Mouse (Mus musculus) adrenal gland, postnatal 0 days (tissue): ENCODE data around the gene Pitpnm2. TPM values are rescaled to one million over a fixed set of nuclear protein-coding genes. Genes with fewer than 3 reads are reported as not detected.

Source experiments
- polyA plus RNA-seq: library from polyadenylated mRNA; unstranded; fragments of >200 nt; fragmentation: Nextera tagmentation; extraction: Ambion mirVana; gene quantifications from 2 replicates; pipeline ENCODE4 v1.2.1, GENCODE M21; 2015

Pitpnm2 gene
- polyA plus RNA-seq: 3.2 and 3.3 TPM in 2 replicates

DNA sequence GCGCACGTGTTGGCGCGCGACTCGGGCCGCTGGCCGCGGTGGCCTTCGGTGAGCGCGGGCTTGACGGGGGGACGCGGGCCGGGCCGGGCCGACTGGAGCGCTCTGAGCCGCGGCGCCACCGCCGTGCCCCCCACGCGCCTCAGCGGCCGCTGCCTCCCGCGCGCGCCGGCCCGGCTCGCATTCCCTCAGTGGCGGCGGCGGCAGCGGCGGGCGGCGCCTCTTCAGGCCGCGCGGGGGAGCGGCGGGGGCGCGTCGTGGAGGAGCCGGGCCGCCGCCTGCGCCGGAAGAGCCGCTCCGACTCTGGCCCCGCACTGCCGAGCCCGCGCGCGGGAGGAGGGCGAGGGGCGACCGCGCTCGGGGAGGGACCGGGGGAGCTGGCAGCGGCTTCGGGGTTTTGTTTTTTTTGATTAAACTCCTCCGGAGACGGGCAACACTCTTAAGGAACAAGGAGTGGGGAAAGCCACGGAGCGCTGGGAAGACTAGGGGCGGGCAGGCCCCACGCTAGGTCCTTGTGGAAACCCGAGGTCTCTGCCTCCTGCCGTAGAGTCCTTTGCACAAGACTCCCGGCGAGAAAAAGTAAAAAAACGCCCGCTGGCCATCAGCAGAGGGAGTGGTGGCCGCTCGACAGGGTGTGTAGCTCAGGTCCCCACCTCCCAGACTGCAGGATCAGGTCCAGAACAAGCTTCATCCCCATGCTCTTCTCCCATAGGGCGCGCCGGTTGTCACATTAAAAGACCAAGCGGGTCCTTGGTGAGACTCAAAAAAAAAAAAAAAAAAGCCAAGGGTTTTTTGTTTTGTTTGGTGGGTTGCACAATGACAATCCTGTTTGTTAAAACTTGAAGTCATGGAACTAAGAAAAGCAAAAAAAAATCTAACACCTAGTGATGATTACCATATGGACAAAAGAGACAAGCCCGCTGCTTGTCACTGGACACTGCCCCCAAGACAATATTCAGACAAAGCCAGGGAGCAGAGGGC is at the start of gene Pitpnm2:
Gene Pitpnm2, minus strand, starts transcription at position 147 of the 978 bp plus-strand sequence.

DNA sequence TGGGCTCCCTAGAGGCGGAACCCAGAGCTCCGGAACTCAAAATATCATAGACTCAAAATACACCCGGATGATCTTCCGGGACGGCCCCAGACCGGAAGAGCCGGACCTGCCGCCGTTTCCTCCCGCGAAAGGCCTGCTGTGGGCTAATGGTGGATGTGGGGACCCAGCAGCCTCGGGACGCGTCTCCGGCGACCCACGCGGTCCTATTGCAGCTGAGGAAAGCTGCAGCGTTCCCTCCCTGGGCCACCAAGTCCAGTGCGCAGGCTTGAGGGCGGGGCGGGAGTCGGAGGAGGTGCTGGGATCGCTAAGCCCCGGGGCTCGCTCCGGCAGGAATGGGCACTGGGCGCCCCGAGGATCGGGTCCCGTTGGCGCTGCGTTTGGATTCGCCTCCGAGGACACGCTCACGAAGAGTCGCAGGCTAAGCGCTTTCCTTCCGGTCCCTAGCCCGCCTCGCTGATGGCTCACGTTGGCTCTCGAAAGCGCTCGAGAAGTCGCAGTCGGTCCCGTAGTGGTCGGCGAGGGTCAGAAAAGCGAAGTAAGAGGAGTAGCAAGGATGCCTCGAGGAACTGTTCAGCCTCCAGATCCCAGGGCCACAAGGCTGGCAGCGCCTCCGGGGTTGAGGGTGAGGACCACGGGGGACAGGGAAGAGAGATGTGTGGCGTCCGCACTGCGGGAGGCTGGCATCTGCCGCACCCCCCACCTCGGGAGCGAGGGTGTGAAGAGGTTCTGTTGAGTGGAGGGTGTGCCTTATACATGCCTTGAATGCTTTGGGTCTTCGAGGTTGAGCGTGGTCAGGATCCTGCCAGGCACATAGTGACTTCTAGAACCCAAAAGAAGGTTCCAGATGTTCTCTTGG is 133.3 kb downstream of the Pitpnm2 start, which contains the start of gene Arl6ip4:
Gene Arl6ip4, plus strand, starts transcription at position 100 of the 856 bp plus-strand sequence.

DNA sequence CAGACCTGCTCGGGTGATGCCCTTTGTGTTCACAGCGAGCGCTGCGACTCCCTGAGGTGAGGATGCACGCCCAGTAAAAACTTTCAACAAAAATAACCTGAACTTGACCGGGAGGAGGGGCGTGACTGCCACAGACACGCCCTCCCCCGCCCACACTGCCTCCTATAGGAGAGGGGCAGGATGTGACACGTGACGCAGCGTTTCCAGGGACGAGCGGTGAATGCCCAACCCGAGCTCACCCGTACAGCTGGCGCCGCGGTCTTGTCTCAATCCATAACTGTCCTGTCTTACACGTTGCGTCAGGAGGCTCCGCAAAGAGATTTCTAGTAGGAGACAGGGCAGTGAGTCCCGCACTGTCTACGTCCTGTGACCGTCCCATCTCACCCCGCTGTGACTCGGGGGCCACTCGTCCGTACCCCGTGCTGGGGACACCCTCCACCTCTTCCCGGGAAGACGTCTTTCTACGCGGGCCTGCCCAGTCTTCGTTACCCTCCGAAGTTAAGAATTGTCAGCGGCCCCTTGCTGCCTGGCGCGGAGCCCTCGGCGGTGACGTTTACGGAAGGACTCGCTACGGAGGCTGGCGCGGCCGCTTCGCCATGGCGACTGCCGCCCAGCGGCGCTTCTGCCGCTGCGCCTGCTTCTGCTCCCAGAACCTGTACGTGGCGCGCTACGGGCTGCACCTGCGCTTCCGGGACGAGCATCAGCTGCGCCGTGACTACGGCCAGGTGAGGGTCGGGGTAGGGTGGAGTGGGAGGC is 137.6 kb downstream of the Pitpnm2 start, which contains the start of gene Ogfod2:
Gene Ogfod2, plus strand, starts transcription at position 556 of the 756 bp plus-strand sequence.

DNA sequence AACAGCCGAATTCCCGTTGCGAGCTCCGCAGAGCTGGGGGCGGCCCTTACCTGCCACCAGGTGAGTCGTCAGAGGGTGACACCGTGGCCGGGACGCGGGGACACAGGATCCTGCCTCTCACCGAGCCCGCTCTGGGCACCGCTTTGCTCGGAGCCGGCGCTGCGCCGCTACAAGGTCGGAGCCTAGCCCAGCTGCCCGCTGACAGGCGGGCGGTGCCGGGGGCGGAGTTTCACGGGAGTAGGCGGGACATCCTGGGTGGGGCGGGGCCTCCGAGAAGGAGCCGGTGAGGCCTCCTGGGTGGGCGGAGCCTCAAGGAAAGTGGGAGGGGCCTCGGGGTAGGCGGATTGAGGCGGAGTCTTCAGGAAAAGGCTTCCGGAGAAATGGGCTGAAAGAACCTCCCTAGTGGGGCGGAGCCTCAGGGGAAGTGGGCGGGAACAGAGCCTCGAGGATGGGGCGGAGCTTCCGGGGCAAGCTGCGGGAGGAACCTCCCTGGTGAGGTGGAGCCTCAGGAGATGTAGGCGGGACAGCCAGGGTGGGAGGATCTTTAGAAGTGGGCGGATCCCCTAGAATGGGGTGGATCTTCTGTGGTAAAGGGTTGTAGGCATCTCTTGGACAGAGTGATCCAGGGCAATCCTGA is 153.8 kb downstream of the Pitpnm2 start, which contains the start of gene Abcb9:
Gene Abcb9, minus strand, starts transcription at position 203 of the 637 bp plus-strand sequence.

Other genes with a start within 250 kb of the Pitpnm2 start
- gene Vps37b, start 217.5 kb downstream of the Pitpnm2 start, polyA plus RNA-seq: 33.5 and 60.7 TPM in 2 replicates
- 2.7 and 3.5 TPM in 2 replicates for gene Abcb9, start 154.0 kb downstream of the Pitpnm2 start, polyA plus RNA-seq
- gene Ogfod2, start 137.5 kb downstream of the Pitpnm2 start, polyA plus RNA-seq: 29.7 and 52.4 TPM in 2 replicates
- gene Arl6ip4, start 133.7 kb downstream of the Pitpnm2 start, polyA plus RNA-seq: 82.9 and 100 TPM in 2 replicates
- 5.1 and 5.5 TPM in 2 replicates for gene Mphosph9, start 78.2 kb upstream of the Pitpnm2 start, polyA plus RNA-seq
- gene 2810006K23Rik, start 78.3 kb upstream of the Pitpnm2 start, polyA plus RNA-seq: 13.7 and 15.7 TPM in 2 replicates
- 91.9 and 124 TPM in 2 replicates for gene Cdk2ap1, start 113.3 kb upstream of the Pitpnm2 start, polyA plus RNA-seq
- gene Sbno1, start 176.2 kb upstream of the Pitpnm2 start, polyA plus RNA-seq: 32.4 and 48.5 TPM in 2 replicates
- 35.3 and 63.5 TPM in 2 replicates for gene Kmt5a, start 190.2 kb upstream of the Pitpnm2 start, polyA plus RNA-seq
- gene Rilpl2, start 228.6 kb upstream of the Pitpnm2 start, polyA plus RNA-seq: 43.9 and 45.9 TPM in 2 replicates
- 10.2 and 10.6 TPM in 2 replicates for gene Snrnp35, start 233.4 kb upstream of the Pitpnm2 start, polyA plus RNA-seq